Mouse (Mus musculus) lung, postnatal 0 days (tissue): ENCODE data around the gene Cfap99.

ENCODE experiments used
- CTCF ChIP-seq: IDR thresholded peaks from 2 replicates; pipeline ENCODE4 v1.5.1; 2016; ENCODE audit warnings: antibody characterized with exemption, mild to moderate bottlenecking
- EP300 ChIP-seq: IDR thresholded peaks from 2 replicates; pipeline ENCODE4 v1.6.1; 2016; ENCODE audit warnings: antibody characterized with exemption, mild to moderate bottlenecking, control low read depth

GRCm38 (mm10) chr5:34269197-34269920, 19.0 kb upstream of the Cfap99 start:
- TF ChIP-seq CTCF (no peak), EP300 (no peak)
